Comparison of ENCODE assay signal across 32 mouse cellular contexts in genomic region chr3:32144194-32144593, GRCm38 (mm10).
"Had no signal": no experiment of that assay in that cellular context is flagged by ENCODE, and none has a peak within 500 bp of the region (broad histone marks: within the 10 kb centered on the region; RNA-seq: fewer than 3 reads in every experiment).

No protein-coding gene starts in this region.

- H3K9ac ChIP-seq: heart, embryonic 13.5 days; heart, embryonic 15.5 days; hindbrain, embryonic 12.5 days; hindbrain, embryonic 13.5 days; hindbrain, embryonic 14.5 days; hindbrain, embryonic 15.5 days; intestine, embryonic 15.5 days; kidney, embryonic 15.5 days had no signal

- H3K36me3 ChIP-seq: heart, embryonic 13.5 days; heart, embryonic 15.5 days; hindbrain, embryonic 10.5 days; hindbrain, embryonic 12.5 days; hindbrain, embryonic 13.5 days; hindbrain, embryonic 15.5 days; intestine, embryonic 15.5 days; kidney, embryonic 15.5 days had no signal

- H3K27ac ChIP-seq: heart, embryonic 13.5 days; heart, embryonic 15.5 days; hindbrain, embryonic 10.5 days; hindbrain, embryonic 12.5 days; hindbrain, embryonic 13.5 days; hindbrain, embryonic 14.5 days; hindbrain, embryonic 15.5 days; hindbrain, postnatal 0 days; intestine, embryonic 15.5 days; kidney, embryonic 15.5 days; kidney, postnatal 0 days; layer of hippocampus, adult 2 months; left cerebral cortex, adult 2 months had no signal

- H3K4me1 ChIP-seq: heart, embryonic 13.5 days; heart, embryonic 15.5 days; hindbrain, embryonic 10.5 days; hindbrain, embryonic 12.5 days; hindbrain, embryonic 13.5 days; hindbrain, embryonic 15.5 days; intestine, embryonic 15.5 days; kidney, embryonic 15.5 days had no signal

- H3K27me3 ChIP-seq: heart, embryonic 13.5 days; heart, embryonic 15.5 days; hindbrain, embryonic 12.5 days; hindbrain, embryonic 13.5 days; hindbrain, embryonic 15.5 days; intestine, embryonic 15.5 days; kidney, embryonic 15.5 days had no signal

- DNase-seq: heart, postnatal 10 days; heart, postnatal 14 days; heart, postnatal 36 days; heart, postnatal 4 days; kidney, adult 11 months; kidney, adult 18-20 months; kidney, adult 2 months; kidney, adult 8-10 months; kidney, adult 9 months; kidney, postnatal 10 days; kidney, postnatal 14 days; kidney, postnatal 25 days; kidney, postnatal 36 days; kidney, postnatal 4 days; layer of hippocampus, postnatal 36 days had no signal

- H3K4me2 ChIP-seq: heart, embryonic 13.5 days; heart, embryonic 15.5 days; hindbrain, embryonic 12.5 days; hindbrain, embryonic 13.5 days; hindbrain, embryonic 14.5 days; hindbrain, embryonic 15.5 days; intestine, embryonic 15.5 days; kidney, embryonic 15.5 days had no signal

- H3K9me3 ChIP-seq: heart, embryonic 13.5 days; heart, embryonic 15.5 days; hindbrain, embryonic 10.5 days; hindbrain, embryonic 12.5 days; hindbrain, embryonic 13.5 days; hindbrain, embryonic 15.5 days; intestine, embryonic 15.5 days; kidney, embryonic 15.5 days had no signal

- H3K4me3 ChIP-seq: heart, embryonic 13.5 days; heart, embryonic 15.5 days; hindbrain, embryonic 10.5 days; hindbrain, embryonic 12.5 days; hindbrain, embryonic 13.5 days; hindbrain, embryonic 15.5 days; intestine, embryonic 15.5 days; kidney, embryonic 15.5 days; layer of hippocampus, adult 2 months; left cerebral cortex, adult 2 months had no signal

- ATAC-seq: hindbrain, embryonic 16.5 days; hindbrain, postnatal 0 days; inflammation-experienced regulatory T-cells, adult 6 months; intestine, embryonic 15.5 days; intestine, embryonic 16.5 days; intestine, postnatal 0 days had no signal
